Mouse (Mus musculus) kidney, adult 2 months (tissue): ENCODE results near the gene Cd82.

ENCODE experiments used
- CTCF ChIP-seq: fragments of 200-500 bp; conservative IDR thresholded peaks from 2 replicates; pipeline ENCODE4 v1.5.1; 2011; ENCODE audit warnings: low read depth, mild to moderate bottlenecking, control low read depth, low read length, moderate library complexity, mixed read lengths; ENCODE audit not compliant: insufficient read depth, insufficient read length
- POLR2A ChIP-seq: fragments of 200-500 bp; IDR thresholded peaks from one replicate; pipeline ENCODE4 v1.6.1; 2011; ENCODE audit warnings: low read depth, low read length, control low read depth

DNA sequence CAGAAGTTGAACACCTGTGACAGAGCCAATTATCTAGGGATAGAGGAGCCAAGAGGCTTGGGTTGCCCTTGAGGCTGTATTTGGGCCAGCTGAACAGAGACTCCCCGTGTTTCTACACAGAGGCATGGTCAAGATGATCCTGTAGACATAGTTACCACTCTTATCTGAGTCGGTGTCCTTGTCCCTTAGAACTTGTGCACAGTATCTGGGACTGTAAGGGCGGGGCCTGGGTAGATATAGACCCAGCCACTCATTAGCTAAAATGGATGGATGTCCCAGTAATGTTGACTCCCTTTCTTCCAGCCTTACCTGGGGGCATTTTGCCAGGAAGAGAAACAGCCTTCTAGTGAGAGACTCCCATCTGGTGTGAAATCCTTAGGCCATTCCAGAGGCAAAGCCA is 3.4 kb upstream of the Cd82 start:
- TF ChIP-seq CTCF (no peak), POLR2A (no peak)
